Mouse (Mus musculus) cerebellum, adult 2 months (tissue): ENCODE data around the gene A130010J15Rik.

Experiments
- CTCF ChIP-seq: fragments of 200-500 bp; IDR thresholded peaks from 2 replicates; pipeline ENCODE4 v1.5.1; 2011; ENCODE audit warnings: low read depth, mild to moderate bottlenecking, control low read depth, low read length, moderate library complexity, borderline replicate concordance; ENCODE audit not compliant: insufficient read depth
- POLR2A ChIP-seq: fragments of 200-500 bp; IDR thresholded peaks from 2 replicates; pipeline ENCODE4 v1.6.1; 2011; ENCODE audit warnings: low read length, control low read depth, borderline replicate concordance; ENCODE audit not compliant: insufficient read depth

GRCm38 (mm10) chr1:193200640-193201382 is 33.0 kb downstream of the A130010J15Rik start:
- TF ChIP-seq CTCF, result no peak
- no peak for TF ChIP-seq POLR2A
